Mouse (Mus musculus): ENCODE measurements around the gene Akap12. TPM values are rescaled to one million over a fixed set of nuclear protein-coding genes. Genes with fewer than 3 reads are reported as not detected.

Gene Akap12
- 10 to 100 TPM; 20.2 to 25.1 TPM for total RNA-seq (2021)
- long read RNA-seq, experiment 1, partial matches to known transcripts = 3 of 7 reads
- long read RNA-seq, experiment 1, other reads (novel, unspliced or antisense) = 4 of 7 reads
- long read RNA-seq, experiment 2, partial matches to known transcripts = 1 of 3 reads
- long read RNA-seq, experiment 2, other reads (novel, unspliced or antisense) = 2 of 3 reads

DNA sequence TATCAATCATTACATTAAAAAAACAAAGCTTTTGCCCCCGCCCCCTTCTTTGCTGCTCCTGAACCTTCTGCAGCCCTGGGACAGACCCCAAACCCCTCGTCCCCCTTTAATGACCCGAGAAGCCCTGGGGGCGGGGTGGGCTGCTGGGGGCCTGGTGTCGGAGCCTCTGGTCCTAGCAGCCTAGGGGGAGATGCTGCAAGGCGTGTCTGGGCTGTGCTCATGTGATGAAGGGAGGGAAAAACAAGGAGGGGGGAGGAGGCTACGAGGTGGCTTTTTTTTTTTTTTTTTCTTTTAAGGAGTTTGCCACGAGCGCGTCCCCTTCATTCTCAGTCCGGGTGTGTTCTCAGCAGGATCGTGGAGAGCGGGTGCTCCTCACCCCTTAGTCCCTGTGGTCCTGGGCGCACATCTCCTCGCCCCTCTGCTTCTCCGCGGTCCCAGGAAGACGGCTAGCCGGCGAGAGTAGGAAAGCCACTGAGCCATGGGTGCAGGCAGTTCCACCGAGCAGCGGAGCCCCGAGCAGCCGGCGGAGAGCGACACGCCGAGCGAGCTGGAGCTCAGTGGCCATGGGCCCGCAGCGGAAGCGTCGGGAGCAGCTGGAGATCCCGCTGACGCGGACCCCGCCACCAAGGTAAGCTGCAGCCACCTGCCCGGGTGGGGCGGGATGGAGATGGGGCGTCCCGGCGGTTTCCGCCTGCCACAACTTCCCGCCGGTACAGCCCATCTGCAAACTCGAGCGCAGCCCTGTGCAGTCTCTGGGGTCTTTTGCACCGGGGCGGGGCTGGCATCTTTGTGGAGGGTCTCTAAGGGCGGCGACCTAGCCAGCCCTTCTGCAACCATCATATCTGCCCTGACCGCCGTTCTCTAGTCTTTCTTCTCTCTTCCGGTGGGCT is at the start of gene Akap12:
TSS of gene Akap12 (plus strand) at position 340 of the 890 bp plus-strand sequence.
- DNase-seq = peak; percentile 35 to 65

DNA sequence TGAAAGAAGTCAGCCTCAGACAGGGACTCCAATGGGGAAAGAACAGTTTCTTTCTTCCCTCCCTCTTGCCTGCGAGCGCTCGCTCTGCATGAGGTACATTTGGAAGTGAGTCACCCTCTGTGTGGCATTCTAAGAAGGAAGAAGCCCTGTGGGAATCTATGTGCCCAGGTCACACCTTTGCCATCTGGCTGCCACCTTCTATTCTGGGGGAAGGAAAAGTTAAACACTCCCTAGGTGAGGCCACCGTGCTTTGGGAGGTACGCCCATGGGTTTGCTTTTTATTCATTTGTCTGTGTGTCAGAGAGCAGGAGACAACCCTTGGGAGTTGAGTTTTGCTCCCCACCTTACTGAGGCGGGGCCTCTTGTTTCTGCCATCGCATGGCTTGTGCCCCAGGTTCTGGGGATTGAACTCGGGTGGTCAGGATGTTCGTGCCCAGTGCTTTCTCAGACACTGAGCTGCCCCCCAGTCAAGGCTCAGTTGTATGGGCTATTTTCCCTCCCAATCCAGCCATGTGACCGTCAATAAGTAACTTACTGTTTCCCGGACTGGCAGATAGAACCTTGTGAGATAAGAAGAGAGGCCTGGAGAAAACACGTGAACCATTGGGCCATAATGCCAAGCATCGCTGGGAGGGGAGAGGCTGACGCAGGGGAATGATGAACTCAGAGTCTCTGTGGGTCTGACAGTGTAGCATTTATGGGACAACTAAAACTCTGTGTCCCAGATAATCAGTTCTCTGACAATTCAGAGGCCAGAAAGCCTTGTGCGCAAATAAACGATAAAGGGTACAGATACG is 35.4 kb upstream of the Akap12 start:
- no peak for DNase-seq

DNA sequence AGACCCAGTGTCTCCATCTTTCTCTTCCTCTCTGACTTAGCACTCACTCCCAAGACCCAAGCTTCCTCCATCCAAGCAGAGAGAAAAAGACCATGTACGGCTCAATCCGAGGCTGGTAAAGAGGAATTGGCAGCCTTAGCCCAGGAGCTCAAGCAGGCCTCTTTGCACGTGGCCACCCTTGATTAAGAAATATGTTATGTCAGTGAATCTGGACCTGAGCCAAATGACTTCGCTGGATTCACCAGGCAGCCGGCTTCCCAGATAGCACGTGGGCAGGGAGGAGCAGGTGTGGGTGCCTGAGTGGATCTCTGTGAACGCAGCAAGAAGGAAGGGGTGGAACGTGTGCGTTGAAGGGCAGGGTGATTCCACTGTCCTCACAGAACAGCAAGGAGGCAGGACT is 33.1 kb upstream of the Akap12 start:
- peak; percentile 40 to 46 for DNase-seq

DNA sequence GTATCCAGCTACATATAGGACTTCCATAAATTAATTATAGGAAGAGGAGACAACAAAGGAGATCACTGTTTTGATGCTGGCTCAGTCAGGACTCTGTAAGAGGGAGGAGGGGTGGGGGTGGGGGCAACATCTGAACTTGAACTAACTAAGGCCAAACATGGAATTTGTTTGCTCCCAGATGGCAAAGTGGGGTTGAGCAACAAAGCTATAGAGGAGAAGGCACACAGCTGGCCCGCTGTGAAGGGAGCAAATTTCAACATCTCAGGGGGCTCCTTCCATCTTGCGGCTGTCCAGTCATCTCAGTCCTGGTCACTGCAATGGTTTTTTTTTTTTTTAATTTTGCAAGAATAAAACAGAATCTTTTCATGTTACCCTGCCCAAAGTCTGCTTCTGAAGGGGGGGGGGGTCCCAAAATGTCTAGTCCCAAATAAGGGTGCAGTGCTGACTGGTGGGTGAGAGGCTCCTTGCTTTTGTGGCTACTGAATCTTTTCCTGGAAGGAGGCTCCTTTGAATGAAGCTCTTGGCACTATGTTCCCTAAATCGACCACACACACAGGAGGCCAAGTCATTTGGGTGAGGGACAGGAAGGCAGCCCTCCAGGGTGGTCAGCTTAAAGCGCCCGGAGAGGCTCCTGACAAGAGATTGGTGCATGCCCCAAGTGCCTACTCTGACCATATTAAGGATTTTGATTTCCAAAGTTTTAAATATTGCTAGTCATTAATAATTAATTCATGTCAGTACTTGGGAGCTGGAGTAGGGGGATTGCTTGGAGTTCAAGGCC is 26.2 kb upstream of the Akap12 start:
- DNase-seq = no peak

DNA sequence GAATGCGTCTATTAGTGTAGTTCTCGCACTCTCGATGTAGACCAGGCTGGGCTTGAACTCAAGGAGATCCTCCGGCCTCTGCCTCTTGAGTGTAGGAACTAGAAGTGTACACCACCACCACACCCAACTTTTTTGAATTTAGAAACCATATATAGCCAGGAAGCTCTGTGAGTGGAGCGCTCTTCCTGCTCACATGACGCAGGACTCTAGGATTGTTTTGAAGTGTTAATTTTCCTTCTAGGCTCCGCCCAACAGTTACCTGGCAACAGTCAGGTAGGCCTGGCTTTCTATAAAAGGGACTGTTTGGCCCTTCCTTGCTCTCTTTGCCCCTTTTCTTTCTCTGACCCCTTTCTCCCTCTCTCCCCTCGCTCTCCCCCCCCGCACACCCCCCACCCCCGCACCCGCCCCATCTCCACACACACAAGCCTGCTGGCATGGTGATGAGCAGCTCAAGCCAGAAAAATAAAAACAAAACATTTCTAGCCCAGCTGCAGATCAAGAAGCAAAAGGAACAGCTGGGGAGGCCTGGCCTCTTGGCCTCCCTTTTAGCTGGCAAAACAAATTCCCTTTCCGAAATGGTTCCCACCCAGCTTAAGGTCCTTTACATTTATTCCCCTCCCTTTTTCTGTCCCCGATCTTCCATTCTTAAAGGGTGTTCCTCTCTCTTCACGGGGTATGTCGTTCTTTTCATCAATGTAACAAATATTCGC is 22.4 kb upstream of the Akap12 start:
- DNase-seq = no peak

DNA sequence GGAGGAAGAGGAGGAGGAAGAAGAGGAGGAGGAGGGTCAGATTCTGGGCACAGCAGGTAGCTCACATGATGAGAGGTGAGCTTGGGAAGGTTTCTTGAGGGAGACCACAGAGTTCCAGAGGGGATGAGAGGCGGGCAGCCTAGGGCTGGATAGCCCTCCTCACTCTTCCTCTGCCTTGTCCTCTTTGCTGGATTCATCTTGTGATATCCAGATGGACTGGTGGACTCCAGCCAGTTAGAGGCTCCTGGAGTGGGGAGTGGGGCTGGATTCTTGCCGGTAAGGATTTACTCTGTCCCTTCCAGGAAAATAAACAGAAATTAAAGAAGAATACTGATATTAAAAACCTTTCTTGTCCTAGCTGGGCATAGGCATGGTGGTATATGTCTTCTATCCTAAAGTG is 20.4 kb upstream of the Akap12 start:
- no peak for DNase-seq

DNA sequence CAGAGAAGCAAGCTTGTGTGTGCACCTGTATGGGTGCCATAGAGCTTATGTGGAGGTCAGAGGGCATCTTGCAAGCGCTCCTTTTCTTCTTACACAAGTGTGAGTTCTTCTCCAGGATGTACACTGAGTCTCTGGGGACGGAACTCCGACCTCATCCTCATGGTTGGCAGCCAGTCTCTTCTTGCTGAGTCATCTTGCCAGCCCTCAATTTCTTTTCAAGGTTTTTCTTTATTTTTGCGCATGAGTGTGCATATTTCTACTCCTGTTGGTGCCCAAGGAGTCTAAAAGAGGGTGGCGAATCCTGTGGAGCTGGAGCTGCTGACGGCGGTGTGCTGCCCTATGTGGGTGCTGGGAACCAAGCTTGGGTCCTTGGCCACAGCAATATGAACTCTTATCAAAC is 19.8 kb upstream of the Akap12 start:
- DNase-seq = peak; percentile 20 to 32

DNA sequence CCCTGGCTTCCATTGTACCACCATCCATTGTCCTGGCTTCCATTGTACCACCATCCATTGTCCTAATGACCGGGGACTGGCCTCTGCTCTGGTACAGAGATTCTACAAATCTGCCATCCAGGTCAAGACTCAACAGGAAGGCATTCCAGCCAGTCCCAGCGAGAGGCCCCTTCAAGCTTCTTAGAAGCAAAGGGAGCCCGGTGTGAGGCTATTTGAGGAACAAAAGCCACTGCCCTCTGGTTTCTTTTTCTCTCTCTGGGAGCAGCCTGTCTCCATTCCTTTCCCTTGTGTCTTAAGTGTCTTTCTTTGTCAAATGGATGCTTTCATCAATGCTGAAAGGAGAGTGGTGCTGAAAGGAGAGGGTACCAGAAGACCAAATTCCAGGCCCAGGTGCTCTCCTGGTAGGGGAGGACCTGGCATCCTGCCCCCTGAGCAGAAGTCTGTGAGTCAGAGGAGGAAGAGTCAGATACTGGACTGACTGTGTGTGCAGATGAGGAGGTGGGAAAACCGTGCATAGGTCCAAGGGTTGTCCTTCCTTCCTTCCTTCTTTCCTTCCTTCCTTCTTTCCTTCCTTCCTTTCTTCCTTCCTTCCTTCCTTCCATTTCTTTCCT is 16.8 kb upstream of the Akap12 start:
- no peak for DNase-seq

DNA sequence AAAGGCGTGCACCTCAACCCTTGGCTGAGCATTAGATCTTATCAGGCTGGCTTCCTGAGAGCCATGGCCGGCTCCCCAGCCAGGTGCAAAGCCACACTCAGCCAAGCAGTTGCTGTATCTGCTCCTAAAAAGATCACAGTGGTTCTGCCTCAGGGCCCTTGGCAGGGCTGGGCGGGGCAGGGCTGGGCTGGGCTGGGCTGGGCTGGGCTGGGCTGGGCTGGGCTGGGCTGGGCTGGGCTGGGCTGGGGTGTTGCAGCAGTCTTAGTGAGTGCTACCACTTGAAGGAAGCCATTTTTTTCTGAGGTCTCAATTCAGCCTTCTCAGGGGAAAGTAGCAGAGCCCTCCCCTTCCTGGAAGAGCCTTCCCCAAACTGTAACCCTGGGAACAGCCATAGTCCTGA is 15.5 kb upstream of the Akap12 start:
- DNase-seq = no peak

DNA sequence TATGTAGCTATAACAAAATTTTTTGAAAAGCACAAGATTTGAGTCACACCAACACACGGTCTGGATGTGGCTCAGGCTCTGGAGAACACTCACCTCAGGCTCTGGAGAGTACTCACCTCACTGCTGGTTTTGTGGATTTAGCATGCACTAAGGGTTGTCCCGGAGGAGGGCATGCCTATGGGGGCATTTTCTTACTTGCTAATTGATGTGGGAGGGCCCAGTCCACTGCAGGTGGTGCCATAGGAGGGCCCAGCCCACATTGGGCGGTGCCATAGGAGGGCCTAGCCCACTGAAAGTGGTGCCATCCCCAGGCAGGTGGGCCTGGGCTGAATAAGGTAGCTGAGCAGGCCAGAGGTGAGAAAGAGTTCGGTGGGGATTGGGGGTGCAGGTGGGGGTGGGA is 12.6 kb upstream of the Akap12 start:
- no peak for DNase-seq

DNA sequence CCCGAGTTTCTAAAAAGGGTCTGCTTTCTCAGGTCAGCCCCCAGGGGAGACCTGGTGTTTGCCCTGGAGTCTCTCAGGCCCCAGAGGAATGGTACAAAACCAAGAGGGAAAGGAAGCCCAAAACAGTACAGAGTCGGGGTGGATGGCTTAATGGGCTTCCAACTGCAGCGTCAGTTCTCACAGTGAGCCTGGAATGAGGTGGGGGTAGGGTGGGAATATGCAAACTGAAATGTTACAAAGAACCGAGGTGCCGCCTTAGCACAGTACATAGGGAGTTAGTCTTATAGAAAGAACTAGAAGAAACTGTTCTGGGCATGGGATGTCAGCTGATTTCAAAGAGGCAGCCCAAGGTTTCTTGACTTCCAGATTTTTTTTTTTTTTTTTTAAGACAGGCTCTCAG is 11.7 kb upstream of the Akap12 start:
- no peak for DNase-seq

DNA sequence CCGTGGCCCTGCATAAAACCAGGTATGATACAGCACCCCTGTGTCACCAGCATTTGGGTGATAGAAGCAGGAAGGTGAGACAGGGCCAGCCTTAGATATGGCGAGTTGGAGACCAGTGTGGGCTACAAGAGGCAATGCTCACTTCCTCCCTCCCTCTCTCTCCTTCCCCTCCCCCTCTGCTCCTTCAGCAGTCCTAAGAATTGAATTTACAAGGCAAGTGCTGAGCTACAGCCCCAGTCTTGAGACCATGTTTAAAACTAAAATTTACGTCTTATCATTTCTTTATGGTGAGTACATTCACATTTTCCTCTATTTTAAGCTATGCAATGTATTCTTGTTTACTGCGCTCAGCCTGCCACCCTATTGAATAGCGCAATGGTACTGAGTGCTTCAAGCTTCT is 5.3 kb upstream of the Akap12 start:
- DNase-seq = no peak

DNA sequence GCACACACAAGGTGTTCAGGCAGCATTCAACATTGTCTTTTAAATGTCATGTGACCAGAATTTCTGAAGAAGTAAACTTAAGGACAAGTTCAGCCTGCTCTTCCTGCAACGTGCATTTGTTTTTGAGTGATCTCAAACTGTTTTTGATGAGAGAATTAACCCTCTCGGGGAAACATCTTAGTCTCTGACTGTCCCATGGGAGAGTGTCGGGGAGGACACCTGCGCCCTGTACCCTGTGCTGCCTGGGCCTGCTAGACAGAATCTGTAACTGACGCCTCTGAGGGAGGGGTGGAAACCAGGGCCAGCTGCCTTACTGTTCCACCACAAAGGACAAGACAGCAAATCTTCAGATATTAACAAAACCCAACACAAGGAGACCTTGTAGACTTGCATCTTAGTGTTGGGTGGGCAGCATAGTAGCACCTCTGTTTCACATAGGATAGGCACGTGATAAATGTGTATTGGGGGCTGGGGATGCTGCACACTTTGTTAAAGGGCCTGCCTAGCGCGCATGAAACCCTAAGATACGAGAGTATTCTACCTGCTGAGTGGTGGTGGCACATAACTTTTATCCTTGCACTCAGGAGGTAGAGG is 4.7 kb upstream of the Akap12 start:
- no peak for DNase-seq

DNA sequence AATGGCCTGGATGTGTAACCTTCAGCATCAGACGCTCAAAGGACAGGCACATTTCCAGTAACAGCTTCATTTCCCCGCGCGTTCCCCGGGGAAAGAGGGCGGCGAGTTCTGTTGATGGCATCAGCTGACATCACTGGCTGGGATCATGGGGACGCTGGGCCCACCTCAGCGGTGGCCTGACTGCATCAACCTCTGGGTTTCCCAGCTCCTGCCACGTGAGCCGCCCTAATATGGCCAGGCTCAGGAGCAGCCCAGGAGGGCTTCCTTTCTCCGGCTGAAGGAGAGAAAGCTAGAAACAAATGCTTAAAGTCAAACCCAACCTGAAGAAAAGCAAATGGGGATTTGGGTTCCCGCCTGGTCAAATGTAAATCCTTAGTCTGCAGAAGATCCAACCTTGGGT is 539 bp upstream of the Akap12 start:
- DNase-seq = peak; percentile 28 to 36

DNA sequence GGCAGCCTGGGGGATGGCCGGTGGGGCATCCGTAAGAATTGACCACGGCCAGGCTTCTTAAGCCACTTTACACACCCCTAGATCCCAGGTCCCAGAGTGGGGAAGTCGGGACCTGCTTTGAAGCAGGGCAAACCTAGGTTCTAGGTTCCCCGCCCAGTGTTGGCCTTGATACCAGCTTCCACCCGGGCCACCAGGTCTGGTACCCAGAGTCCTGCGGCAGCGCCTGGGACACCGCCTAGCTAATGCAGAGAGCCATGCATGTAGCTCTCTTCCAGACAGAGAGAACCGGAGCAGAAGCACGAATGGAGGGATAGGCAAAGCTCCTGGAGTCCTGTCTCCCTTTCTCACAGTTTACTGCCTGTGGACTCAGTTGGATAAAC is 741 bp downstream of the Akap12 start:
- peak; percentile 23 to 41 for DNase-seq

DNA sequence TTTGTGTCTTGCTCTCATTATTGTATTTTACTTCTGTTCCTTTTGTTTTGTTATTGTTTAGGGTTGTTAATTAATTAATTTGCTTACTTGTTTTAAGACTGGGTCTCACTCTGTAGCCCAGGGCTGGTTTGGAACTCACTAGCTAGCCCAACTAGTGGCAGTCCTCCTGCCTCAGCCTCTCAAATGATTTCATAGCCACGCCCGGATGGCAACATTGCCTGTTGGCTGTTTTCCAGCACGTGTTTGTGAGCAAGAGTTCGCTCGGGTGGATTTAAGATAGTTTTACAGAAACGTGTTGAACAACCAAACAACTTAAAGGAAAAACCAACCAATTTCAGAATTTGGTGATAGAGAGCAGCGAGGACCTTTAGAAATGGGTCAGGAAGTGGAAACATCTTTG is 1.3 kb downstream of the Akap12 start:
- DNase-seq = no peak

DNA sequence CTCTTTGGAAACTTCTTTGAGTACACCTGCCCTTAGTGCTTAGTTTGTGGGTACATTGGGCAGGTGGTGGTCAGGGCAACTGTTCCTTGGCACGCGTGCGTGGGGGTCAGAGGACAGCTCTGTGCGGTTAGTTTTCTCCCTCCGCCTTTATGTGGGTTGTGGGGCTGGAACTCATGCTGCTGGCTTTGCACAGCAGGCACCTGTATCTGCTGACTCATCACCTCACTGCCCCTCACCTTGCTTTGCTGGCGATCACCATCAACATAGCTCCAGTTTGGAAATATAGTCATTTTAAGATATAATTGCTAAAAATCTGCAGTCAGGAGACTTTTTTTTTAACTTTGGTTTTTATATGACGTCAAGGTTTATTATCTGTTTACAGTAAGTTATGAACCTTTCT is 2.0 kb downstream of the Akap12 start:
- DNase-seq = no peak

DNA sequence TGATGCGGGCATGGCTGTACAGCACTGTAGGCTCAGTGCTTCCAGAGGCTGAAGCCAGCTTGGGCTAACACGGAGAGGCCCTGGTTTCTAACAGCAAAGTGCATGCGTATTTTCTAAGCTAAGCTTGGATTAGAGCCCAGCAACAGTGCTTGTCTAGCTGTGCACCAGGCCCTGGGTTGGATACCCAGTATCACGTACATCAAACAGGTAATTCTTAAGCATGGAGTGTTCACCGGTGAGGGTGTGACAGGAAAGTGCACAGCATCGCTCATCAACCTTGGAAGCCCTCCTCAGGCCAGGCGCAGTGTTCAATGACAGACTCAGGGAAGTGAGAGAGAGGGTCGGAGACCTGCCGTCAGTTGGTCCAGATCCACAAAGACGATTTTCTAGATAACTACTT is 9.4 kb downstream of the Akap12 start:
- DNase-seq = no peak

DNA sequence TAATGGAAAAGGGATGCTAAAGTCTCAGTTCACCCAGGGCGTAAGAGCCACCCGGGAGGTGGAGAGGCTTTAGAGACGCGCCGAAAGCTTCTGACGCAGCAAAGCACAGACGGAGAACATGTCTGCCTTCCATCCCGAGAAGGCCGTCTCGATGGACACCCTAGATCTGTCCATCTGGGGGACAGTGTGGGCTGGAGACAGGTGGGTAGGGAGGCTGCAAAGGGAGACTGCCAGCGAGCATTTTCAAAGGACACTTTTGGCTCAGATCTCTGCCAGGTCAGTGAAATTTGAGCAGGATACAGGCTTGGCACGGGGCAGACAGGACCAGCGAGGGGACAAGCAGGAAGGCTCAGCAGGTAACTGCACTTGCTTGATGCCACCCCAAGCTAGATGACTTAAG is 9.9 kb downstream of the Akap12 start:
- no peak for DNase-seq

DNA sequence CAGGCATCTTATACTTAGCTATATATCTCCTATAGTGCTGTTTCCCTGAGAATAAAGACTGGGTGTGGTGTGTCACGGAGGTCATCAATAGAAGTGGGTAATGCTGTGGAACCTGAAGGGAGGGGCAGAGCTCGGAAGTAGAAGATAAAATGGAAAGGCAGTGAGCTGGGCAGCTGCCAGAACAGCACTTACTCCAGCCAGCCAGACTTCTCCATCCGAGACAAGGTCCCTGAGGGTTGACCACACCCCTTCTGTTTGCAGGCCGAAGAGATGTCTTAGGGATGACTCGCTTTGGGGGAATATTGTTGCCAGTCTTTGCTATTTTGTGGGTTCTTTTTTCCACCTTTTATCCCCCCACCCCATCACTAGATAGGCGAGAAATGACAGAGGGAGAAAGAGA is 11.9 kb downstream of the Akap12 start:
- DNase-seq = peak in 1 of 2 experiments; percentile 8

DNA sequence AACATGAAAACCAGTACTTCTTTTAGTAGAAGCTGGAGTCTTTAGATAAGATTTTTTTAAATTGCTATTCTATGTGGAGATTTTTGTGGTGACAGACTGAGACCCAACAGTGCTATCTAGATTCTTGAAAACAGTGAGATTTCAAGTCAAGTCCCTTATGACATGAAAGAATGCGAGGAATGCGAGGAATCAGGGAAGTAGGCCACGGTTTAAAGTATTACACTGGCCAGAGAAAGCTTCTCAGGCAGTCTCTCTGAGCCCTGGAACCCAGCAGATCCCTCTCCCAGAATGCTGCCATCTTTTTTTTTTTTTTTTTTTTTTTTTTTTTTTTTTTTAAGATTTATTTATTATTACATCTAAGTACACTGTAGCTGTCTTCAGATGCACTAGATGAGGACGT is 16.2 kb downstream of the Akap12 start:
- no peak for DNase-seq

All from adrenal gland, postnatal 36 days (tissue).